Mouse (Mus musculus) bone marrow, adult 2 months (tissue): ENCODE data around the gene 4921524J17Rik.

ENCODE experiments used
- CTCF ChIP-seq: fragments of 200-500 bp; IDR thresholded peaks from 2 replicates; pipeline ENCODE4 v1.5.1; 2011; ENCODE audit warnings: low read length, control low read depth; ENCODE audit not compliant: control insufficient read depth, insufficient read depth
- POLR2A ChIP-seq: fragments of 200-500 bp; IDR thresholded peaks from 2 replicates; pipeline ENCODE4 v1.6.1; 2011; ENCODE audit warnings: low read depth, mild to moderate bottlenecking, control low read depth, low read length, borderline replicate concordance; ENCODE audit not compliant: control insufficient read depth

- no peak for TF ChIP-seq CTCF
- TF ChIP-seq POLR2A = no peak
Observed at GRCm38 (mm10) chr8:85427026-85427425, 5.6 kb downstream of the 4921524J17Rik start.
